Mouse (Mus musculus): Measurements from ENCODE around the gene Bbs7. TPM values are rescaled to one million over a fixed set of nuclear protein-coding genes. Genes with fewer than 3 reads are reported as not detected.

The Bbs7 gene
- polyA plus RNA-seq, 1 experiment from 2014 or later = 10.4 TPM

DNA sequence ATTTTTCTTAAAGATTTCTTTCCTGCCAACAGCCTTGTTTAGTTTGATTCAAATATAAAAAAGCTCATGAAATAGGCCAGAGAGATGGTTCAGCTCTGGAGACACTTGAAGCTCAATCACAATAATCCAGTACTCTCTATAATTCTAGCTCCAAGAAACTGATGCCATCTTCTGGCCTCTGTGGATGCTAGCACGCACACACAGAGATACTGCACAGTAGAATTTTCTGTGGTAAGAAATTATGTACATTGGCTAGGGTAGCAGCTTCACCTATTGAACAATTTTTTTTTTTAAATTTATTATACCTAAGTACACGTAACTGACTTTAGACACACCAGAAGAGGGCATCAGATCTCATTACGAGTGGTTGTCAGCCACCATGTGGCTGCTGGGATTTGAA, 49.6 kb downstream of the Bbs7 start:
- 84% methylated on average over 3 of the region's 3 CpGs for WGBS

GRCm38 (mm10) chr3:36559606-36560005, 53.7 kb downstream of the Bbs7 start:
- H3K9me3 ChIP-seq (ENCODE audit: control insufficient read depth, low read length) = no peaks in the 10 kb centered on the region
- WGBS = 79% methylated on average over 4 of the region's 4 CpGs
- DNase-seq (ENCODE audit: low spot score) (no peak), ATAC-seq (replicated peaks; ENCODE audit: low FRiP score, low TSS enrichment, low read depth) (no peak)
- peaks cover 96% of the 10 kb centered on the region for H3K36me3 ChIP-seq (ENCODE audit: control insufficient read depth, insufficient read depth, low read length)
- H3K4me2 ChIP-seq (ENCODE audit: low read length) = no peak overlapping the region
- no peaks in the 10 kb centered on the region for H3K27me3 ChIP-seq (replicated peaks; ENCODE audit: control insufficient read depth, insufficient read depth, low read length)
- H3K4me1 ChIP-seq (replicated peaks; ENCODE audit: control insufficient read depth, insufficient read depth, low read length) = no peaks in the 10 kb centered on the region
- no peak overlapping the region for H3K4me3 ChIP-seq (ENCODE audit: low read depth, low read length)
- no peak overlapping the region for H3K27ac ChIP-seq (ENCODE audit: low read depth)
- H3K9ac ChIP-seq (ENCODE audit: low read length) = no peak overlapping the region

More for the DNA sequence above, 49.6 kb downstream of the Bbs7 start:
- no peak for ATAC-seq (replicated peaks; ENCODE audit: low FRiP score, low TSS enrichment, low read depth)
- Histone ChIP-seq H3K9me3 (ENCODE audit: control insufficient read depth, low read length) (no peaks in the 10 kb centered on the region), H3K27me3 (replicated peaks; ENCODE audit: control insufficient read depth, insufficient read depth, low read length) (no peaks in the 10 kb centered on the region), H3K9ac (ENCODE audit: low read length) (no peak overlapping the region), H3K4me3 (ENCODE audit: low read depth, low read length) (no peak overlapping the region), H3K4me1 (replicated peaks; ENCODE audit: control insufficient read depth, insufficient read depth, low read length) (no peaks in the 10 kb centered on the region), H3K27ac (ENCODE audit: low read depth) (no peak overlapping the region), H3K36me3 (ENCODE audit: control insufficient read depth, insufficient read depth, low read length) (peaks cover 97% of the 10 kb centered on the region), H3K4me2 (ENCODE audit: low read length) (no peak overlapping the region)
- DNase-seq (ENCODE audit: low spot score) = no peak

DNA sequence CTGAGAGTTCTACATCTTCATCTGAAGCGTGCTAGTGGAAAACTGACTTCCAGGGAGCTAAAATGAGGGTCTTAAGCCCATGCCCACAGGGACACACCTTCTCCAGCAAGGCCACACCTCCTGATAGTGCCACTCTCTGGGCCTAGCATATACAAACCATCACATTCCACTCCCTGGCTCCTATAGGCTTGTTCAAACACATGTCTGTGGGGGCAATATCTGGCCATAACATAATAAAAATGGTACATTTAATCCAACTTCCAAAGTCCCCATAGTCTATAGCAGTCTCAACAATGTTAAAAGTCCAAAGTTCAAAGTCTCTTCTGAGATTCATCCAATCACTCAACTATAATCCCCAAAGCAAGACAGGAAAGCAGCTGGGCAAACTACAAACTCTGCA, 55.7 kb downstream of the Bbs7 start:
- Histone ChIP-seq H3K27me3 (replicated peaks; ENCODE audit: control insufficient read depth, insufficient read depth, low read length) (no peaks in the 10 kb centered on the region), H3K4me2 (ENCODE audit: low read length) (no peak overlapping the region), H3K4me1 (replicated peaks; ENCODE audit: control insufficient read depth, insufficient read depth, low read length) (no peaks in the 10 kb centered on the region; the same call in 1 of the 2 replicates), H3K36me3 (ENCODE audit: control insufficient read depth, insufficient read depth, low read length) (peaks cover 86% of the 10 kb centered on the region), H3K9me3 (ENCODE audit: control insufficient read depth, low read length) (no peaks in the 10 kb centered on the region), H3K4me3 (ENCODE audit: low read depth, low read length) (no peak overlapping the region), H3K9ac (ENCODE audit: low read length) (no peak overlapping the region), H3K27ac (ENCODE audit: low read depth) (no peak overlapping the region)
- DNase-seq (ENCODE audit: low spot score) (no peak), ATAC-seq (replicated peaks; ENCODE audit: low FRiP score, low TSS enrichment, low read depth) (no peak)
- WGBS = 96% methylated on average over 1 of the region's 1 CpGs

GRCm38 (mm10) chr3:36552406-36553047, 60.8 kb downstream of the Bbs7 start, which contains the start of gene Exosc9:
Gene Exosc9 (plus strand): TSS chr3:36552606.
- WGBS = under 1% methylated on average over 39 of the region's 39 CpGs
- Histone ChIP-seq H3K9ac (ENCODE audit: low read length) (peak within 1 kb of the TSS; percentile 47), H3K4me3 (ENCODE audit: low read depth, low read length) (peak within 1 kb of the TSS; percentile 65), H3K27ac (ENCODE audit: low read depth) (peak within 1 kb of the TSS; percentile 40), H3K36me3 (ENCODE audit: control insufficient read depth, insufficient read depth, low read length) (peaks cover 38% of the 10 kb centered on the region), H3K9me3 (ENCODE audit: control insufficient read depth, low read length) (no peaks in the 10 kb centered on the region), H3K4me1 (replicated peaks; ENCODE audit: control insufficient read depth, insufficient read depth, low read length) (peaks cover 9% of the 10 kb centered on the region), H3K4me2 (ENCODE audit: low read length) (peak within 1 kb of the TSS; percentile 93), H3K27me3 (replicated peaks; ENCODE audit: control insufficient read depth, insufficient read depth, low read length) (no peaks in the 10 kb centered on the region)
- DNase-seq (ENCODE audit: low spot score) (peak; percentile 100), ATAC-seq (replicated peaks; ENCODE audit: low FRiP score, low TSS enrichment, low read depth) (peak; percentile 96)

- 19% methylated on average over 12 of the region's 12 CpGs for WGBS
These were observed 61.4 kb downstream of the Bbs7 start for GRCm38 (mm10) chr3:36551851-36552384.

GRCm38 (mm10) chr3:36551343-36551742, 61.9 kb downstream of the Bbs7 start:
- peaks cover 27% of the 10 kb centered on the region for H3K36me3 ChIP-seq (ENCODE audit: control insufficient read depth, insufficient read depth, low read length)
- peak overlapping the region; percentile 93 for H3K4me2 ChIP-seq (ENCODE audit: low read length)
- no peak; the same call in 1 of the 2 replicates for ATAC-seq (replicated peaks; ENCODE audit: low FRiP score, low TSS enrichment, low read depth)
- H3K9me3 ChIP-seq (ENCODE audit: control insufficient read depth, low read length) = no peaks in the 10 kb centered on the region
- peaks cover 9% of the 10 kb centered on the region for H3K4me1 ChIP-seq (replicated peaks; ENCODE audit: control insufficient read depth, insufficient read depth, low read length)
- H3K9ac ChIP-seq (ENCODE audit: low read length) = no peak overlapping the region
- H3K27ac ChIP-seq (ENCODE audit: low read depth) = peak overlapping the region; percentile 40; the same call in 1 of the 2 replicates
- WGBS = 56% methylated on average over 9 of the region's 9 CpGs
- peak; percentile 59 for DNase-seq (ENCODE audit: low spot score)
- no peaks in the 10 kb centered on the region for H3K27me3 ChIP-seq (replicated peaks; ENCODE audit: control insufficient read depth, insufficient read depth, low read length)
- no peak overlapping the region for H3K4me3 ChIP-seq (ENCODE audit: low read depth, low read length)

More at GRCm38 (mm10) chr3:36551851-36552384, 61.4 kb downstream of the Bbs7 start:
- H3K27me3 ChIP-seq (replicated peaks; ENCODE audit: control insufficient read depth, insufficient read depth, low read length) = no peaks in the 10 kb centered on the region
- H3K27ac ChIP-seq (ENCODE audit: low read depth) = peak overlapping the region; percentile 40
- H3K9ac ChIP-seq (ENCODE audit: low read length) = peak overlapping the region; percentile 47
- peak; percentile 54 for DNase-seq (ENCODE audit: low spot score)
- H3K4me1 ChIP-seq (replicated peaks; ENCODE audit: control insufficient read depth, insufficient read depth, low read length) = peaks cover 9% of the 10 kb centered on the region
- peak overlapping the region; percentile 93 for H3K4me2 ChIP-seq (ENCODE audit: low read length)
- H3K4me3 ChIP-seq (ENCODE audit: low read depth, low read length) = peak overlapping the region; percentile 65
- H3K36me3 ChIP-seq (ENCODE audit: control insufficient read depth, insufficient read depth, low read length) = peaks cover 32% of the 10 kb centered on the region
- peak; percentile 54 for ATAC-seq (replicated peaks; ENCODE audit: low FRiP score, low TSS enrichment, low read depth)
- H3K9me3 ChIP-seq (ENCODE audit: control insufficient read depth, low read length) = no peaks in the 10 kb centered on the region

DNA sequence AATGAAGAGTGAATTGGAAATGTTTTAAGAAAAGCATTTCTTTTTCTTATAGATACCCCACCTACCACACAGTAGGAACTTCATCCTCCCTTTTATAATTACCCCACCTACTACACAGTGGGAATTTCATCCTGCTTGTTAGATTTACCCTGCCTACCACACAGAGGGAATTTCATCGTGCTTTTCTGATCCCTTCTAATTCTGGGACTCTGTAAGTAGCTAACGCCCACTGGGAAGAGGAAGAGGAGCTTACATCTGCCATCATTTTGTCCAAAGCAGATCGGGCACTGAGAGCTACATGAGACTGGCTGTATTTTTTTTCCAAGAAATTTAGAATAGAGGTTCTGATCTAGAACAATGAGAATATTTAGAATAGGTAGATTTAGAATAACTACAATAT, 68.3 kb downstream of the Bbs7 start:
- DNase-seq (ENCODE audit: low spot score) (no peak), ATAC-seq (replicated peaks; ENCODE audit: low FRiP score, low TSS enrichment, low read depth) (no peak)
- no peaks in the 10 kb centered on the region for H3K27me3 ChIP-seq (replicated peaks; ENCODE audit: control insufficient read depth, insufficient read depth, low read length)
- no peaks in the 10 kb centered on the region for H3K36me3 ChIP-seq (ENCODE audit: control insufficient read depth, insufficient read depth, low read length)
- no peaks in the 10 kb centered on the region for H3K9me3 ChIP-seq (ENCODE audit: control insufficient read depth, low read length)
- no peaks in the 10 kb centered on the region for H3K4me1 ChIP-seq (replicated peaks; ENCODE audit: control insufficient read depth, insufficient read depth, low read length)
- no peak overlapping the region for H3K4me2 ChIP-seq (ENCODE audit: low read length)
- no peak overlapping the region for H3K4me3 ChIP-seq (ENCODE audit: low read depth, low read length)
- H3K9ac ChIP-seq (ENCODE audit: low read length) = no peak overlapping the region
- 79% methylated on average over 3 of the region's 3 CpGs for WGBS
- H3K27ac ChIP-seq (ENCODE audit: low read depth) = no peak overlapping the region

DNA sequence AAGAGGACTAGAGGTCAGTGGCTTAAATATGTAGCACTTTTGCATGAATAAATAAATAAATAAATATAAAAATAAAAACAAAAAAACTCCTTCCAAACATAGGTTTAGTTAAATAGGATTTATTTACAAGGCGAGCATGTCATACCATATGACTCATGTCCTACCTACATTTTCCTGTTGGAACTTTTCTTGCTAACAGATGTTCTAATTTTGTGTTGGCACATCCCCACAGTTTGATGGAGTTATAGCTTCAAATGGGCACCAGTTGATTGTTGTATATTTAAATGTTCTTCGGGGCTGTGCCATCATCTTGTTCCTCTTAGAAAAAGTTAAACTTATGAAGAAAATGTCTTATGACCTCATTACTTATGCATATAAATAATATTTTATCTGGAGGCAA, 71.9 kb downstream of the Bbs7 start:
- no peaks in the 10 kb centered on the region for H3K27me3 ChIP-seq (replicated peaks; ENCODE audit: control insufficient read depth, insufficient read depth, low read length)
- no peak overlapping the region for H3K27ac ChIP-seq (ENCODE audit: low read depth)
- no peaks in the 10 kb centered on the region for H3K4me1 ChIP-seq (replicated peaks; ENCODE audit: control insufficient read depth, insufficient read depth, low read length)
- DNase-seq (ENCODE audit: low spot score) (no peak), ATAC-seq (replicated peaks; ENCODE audit: low FRiP score, low TSS enrichment, low read depth) (no peak)
- H3K4me2 ChIP-seq (ENCODE audit: low read length) = no peak overlapping the region
- H3K9me3 ChIP-seq (ENCODE audit: control insufficient read depth, low read length) = no peaks in the 10 kb centered on the region
- no peak overlapping the region for H3K4me3 ChIP-seq (ENCODE audit: low read depth, low read length)
- WGBS = 90% methylated on average over 2 of the region's 2 CpGs
- H3K36me3 ChIP-seq (ENCODE audit: control insufficient read depth, insufficient read depth, low read length) = no peaks in the 10 kb centered on the region
- no peak overlapping the region for H3K9ac ChIP-seq (ENCODE audit: low read length)

DNA sequence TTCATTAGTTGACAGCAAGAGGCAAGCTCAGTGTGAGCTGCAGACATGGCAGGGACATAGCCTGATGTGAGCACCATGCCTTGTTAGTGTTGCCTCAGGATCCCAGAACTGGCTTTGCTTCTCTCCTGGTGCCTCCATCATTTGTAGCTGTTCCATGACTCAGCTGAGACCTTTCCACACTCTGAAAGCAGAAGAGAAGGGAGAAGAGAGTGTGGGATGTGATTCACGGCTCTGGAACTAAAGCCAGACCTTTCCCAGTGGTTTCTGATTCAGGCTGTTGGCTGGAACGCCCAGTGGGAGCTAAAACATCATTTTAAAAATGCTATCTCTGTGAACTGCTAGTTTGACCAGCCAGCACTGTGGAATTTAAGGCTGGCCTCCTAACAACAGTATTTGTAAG, 72.5 kb downstream of the Bbs7 start:
- no peaks in the 10 kb centered on the region for H3K9me3 ChIP-seq (ENCODE audit: control insufficient read depth, low read length)
- no peaks in the 10 kb centered on the region for H3K27me3 ChIP-seq (replicated peaks; ENCODE audit: control insufficient read depth, insufficient read depth, low read length)
- no peak for ATAC-seq (replicated peaks; ENCODE audit: low FRiP score, low TSS enrichment, low read depth)
- H3K4me3 ChIP-seq (ENCODE audit: low read depth, low read length) = no peak overlapping the region
- no peak overlapping the region for H3K9ac ChIP-seq (ENCODE audit: low read length)
- H3K4me1 ChIP-seq (replicated peaks; ENCODE audit: control insufficient read depth, insufficient read depth, low read length) = no peaks in the 10 kb centered on the region
- no peak overlapping the region for H3K4me2 ChIP-seq (ENCODE audit: low read length)
- 68% methylated on average over 2 of the region's 2 CpGs for WGBS
- no peak for DNase-seq (ENCODE audit: low spot score)
- H3K27ac ChIP-seq (ENCODE audit: low read depth) = no peak overlapping the region
- H3K36me3 ChIP-seq (ENCODE audit: control insufficient read depth, insufficient read depth, low read length) = no peaks in the 10 kb centered on the region

All from intestine, embryonic 14.5 days (tissue).